Mouse (Mus musculus): Measurements from ENCODE around the gene Capza1. TPM values are rescaled to one million over a fixed set of nuclear protein-coding genes. Genes with fewer than 3 reads are reported as not detected.
A peak's percentile ranks its signal among the peaks of the same experiment; 100 is the strongest.

The Capza1 gene
- polyA plus RNA-seq, 1 experiment from 2014 or later: 185 TPM

DNA sequence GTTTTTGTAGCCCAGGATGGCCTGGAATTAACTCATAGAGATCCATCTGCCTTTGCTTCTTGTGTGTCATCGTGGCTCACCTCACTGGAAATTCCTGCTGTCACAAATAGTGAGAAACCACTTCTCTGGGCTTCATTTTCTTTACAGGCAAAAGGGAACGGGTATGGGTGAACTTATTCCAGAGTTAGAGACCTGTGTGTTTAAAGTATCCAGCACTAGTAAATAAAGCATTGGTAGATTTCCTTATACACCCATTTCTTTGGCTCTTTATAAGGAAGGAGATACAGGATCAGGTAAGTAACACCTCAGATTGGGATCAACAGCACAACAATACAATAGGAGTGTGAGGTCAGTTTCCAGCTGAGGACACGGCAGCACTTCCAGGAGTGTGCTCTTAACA is 76.2 kb downstream of the Capza1 start, which contains the start of gene Rhoc:
Gene Rhoc (plus strand): TSS at position 301 of the 400 bp plus-strand sequence.
- 18% methylated on average over 3 of the region's 3 CpGs for WGBS
- no peak for ATAC-seq (ENCODE audit: insufficient number of reproducible peaks, insufficient read depth, low FRiP score, low read depth)
- no peaks in the 10 kb centered on the region for H3K27me3 ChIP-seq (ENCODE audit: control insufficient read depth, insufficient read depth, low read length)
- no peaks in the 10 kb centered on the region for H3K9me3 ChIP-seq (ENCODE audit: control insufficient read depth, low read length)
- H3K36me3 ChIP-seq (ENCODE audit: control insufficient read depth, insufficient read depth, low read length): peaks cover 35% of the 10 kb centered on the region
- peaks cover 37 to 39% of the 10 kb centered on the region in 2 experiments for H3K4me1 ChIP-seq (ENCODE audit: control insufficient read depth in 2 of 2, insufficient read depth in 2 of 2, low read length in 2 of 2)
- H3K9ac ChIP-seq (ENCODE audit: low read length): peak within 1 kb of the TSS; percentile 95
- peak within 1 kb of the TSS; percentile 90 for H3K4me2 ChIP-seq (ENCODE audit: low read length)
- peak within 1 kb of the TSS; percentile 91 to 95 for H3K27ac ChIP-seq (replicated peaks in 1 of 2; ENCODE audit: control insufficient read depth in 1 of 2, insufficient read depth in 1 of 2, low read depth in 2 of 2, low read length in 2 of 2)
- H3K4me3 ChIP-seq (ENCODE audit: control insufficient read depth in 1 of 2, insufficient read depth in 1 of 2, low read depth in 1 of 2, low read length in 2 of 2): peak within 1 kb of the TSS; percentile 83 to 93

GRCm38 (mm10) chr3:104785284-104785683 is 79.0 kb downstream of the Capza1 start:
- H3K27me3 ChIP-seq (ENCODE audit: control insufficient read depth, insufficient read depth, low read length): no peaks in the 10 kb centered on the region
- ATAC-seq (ENCODE audit: insufficient number of reproducible peaks, insufficient read depth, low FRiP score, low read depth): no peak
- peaks cover 25 to 28% of the 10 kb centered on the region in 2 experiments for H3K4me1 ChIP-seq (ENCODE audit: control insufficient read depth in 2 of 2, insufficient read depth in 2 of 2, low read length in 2 of 2)
- no peak overlapping the region for H3K4me2 ChIP-seq (ENCODE audit: low read length)
- H3K4me3 ChIP-seq (ENCODE audit: control insufficient read depth in 1 of 2, insufficient read depth in 1 of 2, low read depth in 1 of 2, low read length in 2 of 2): no peak overlapping the region
- no peaks in the 10 kb centered on the region for H3K9me3 ChIP-seq (ENCODE audit: control insufficient read depth, low read length)
- no peak overlapping the region for H3K9ac ChIP-seq (ENCODE audit: low read length)
- H3K36me3 ChIP-seq (ENCODE audit: control insufficient read depth, insufficient read depth, low read length): peaks cover 16% of the 10 kb centered on the region
- 93% methylated on average over 6 of the region's 6 CpGs for WGBS
- no peak overlapping the region for H3K27ac ChIP-seq (replicated peaks in 1 of 2; ENCODE audit: control insufficient read depth in 1 of 2, insufficient read depth in 1 of 2, low read depth in 2 of 2, low read length in 2 of 2)

- ATAC-seq (ENCODE audit: insufficient number of reproducible peaks, insufficient read depth, low FRiP score, low read depth): no peak
- H3K36me3 ChIP-seq (ENCODE audit: control insufficient read depth, insufficient read depth, low read length): peaks cover 16% of the 10 kb centered on the region
- H3K4me1 ChIP-seq (ENCODE audit: control insufficient read depth in 2 of 2, insufficient read depth in 2 of 2, low read length in 2 of 2): peaks cover 21 to 24% of the 10 kb centered on the region in 2 experiments
- no peak overlapping the region for H3K27ac ChIP-seq (replicated peaks in 1 of 2; ENCODE audit: control insufficient read depth in 1 of 2, insufficient read depth in 1 of 2, low read depth in 2 of 2, low read length in 2 of 2)
- H3K9me3 ChIP-seq (ENCODE audit: control insufficient read depth, low read length): no peaks in the 10 kb centered on the region
- no peak overlapping the region for H3K9ac ChIP-seq (ENCODE audit: low read length)
- no peak overlapping the region; the same call in 1 of the 2 replicates for H3K4me2 ChIP-seq (ENCODE audit: low read length)
- no peak overlapping the region for H3K4me3 ChIP-seq (ENCODE audit: control insufficient read depth in 1 of 2, insufficient read depth in 1 of 2, low read depth in 1 of 2, low read length in 2 of 2)
- no peaks in the 10 kb centered on the region; the same call in 1 of the 2 replicates for H3K27me3 ChIP-seq (ENCODE audit: control insufficient read depth, insufficient read depth, low read length)
- 44% methylated on average over 14 of the region's 14 CpGs for WGBS
Observed at GRCm38 (mm10) chr3:104783971-104784500, 80.3 kb downstream of the Capza1 start.

DNA sequence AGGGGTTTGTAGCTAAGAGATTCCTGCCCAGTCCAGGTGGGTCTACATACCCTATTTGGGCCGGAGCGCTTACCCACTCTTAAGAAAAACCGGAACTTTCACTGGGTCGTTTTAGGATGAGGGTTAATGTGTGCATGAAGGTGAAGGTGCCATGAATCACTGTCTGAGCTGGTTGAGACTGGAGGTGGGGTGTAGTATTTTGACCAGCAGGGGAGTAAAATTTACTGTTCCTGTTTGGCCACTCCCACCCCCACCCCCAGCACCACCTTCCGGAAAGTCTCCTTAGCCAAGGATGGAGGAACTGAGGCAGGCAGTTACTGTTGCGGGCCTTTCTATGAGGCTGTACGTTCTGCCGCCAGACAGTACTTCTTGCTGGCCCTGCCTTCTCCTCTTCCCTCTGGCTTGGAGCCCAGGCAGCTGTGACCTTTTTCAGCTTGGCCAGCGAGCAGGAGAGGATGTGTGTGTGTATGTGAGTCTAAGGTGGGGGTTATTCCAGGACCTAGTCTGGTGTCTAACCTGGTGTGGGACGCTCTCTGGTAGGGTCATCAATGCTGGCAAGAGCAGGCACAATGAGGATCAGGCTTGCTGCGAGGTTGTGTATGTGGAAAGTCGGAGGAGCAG is 82.1 kb downstream of the Capza1 start:
- peak overlapping the region; percentile 84 to 93 for H3K27ac ChIP-seq (replicated peaks in 1 of 2; ENCODE audit: control insufficient read depth in 1 of 2, insufficient read depth in 1 of 2, low read depth in 2 of 2, low read length in 2 of 2)
- WGBS: 14% methylated on average over 12 of the region's 12 CpGs
- H3K4me3 ChIP-seq (ENCODE audit: control insufficient read depth in 1 of 2, insufficient read depth in 1 of 2, low read depth in 1 of 2, low read length in 2 of 2): peak overlapping the region; percentile 67 to 71
- H3K9ac ChIP-seq (ENCODE audit: low read length): peak overlapping the region; percentile 78
- peaks cover 3% of the 10 kb centered on the region for H3K27me3 ChIP-seq (ENCODE audit: control insufficient read depth, insufficient read depth, low read length)
- H3K4me2 ChIP-seq (ENCODE audit: low read length): peak overlapping the region; percentile 98
- peaks cover 17 to 18% of the 10 kb centered on the region in 2 experiments for H3K4me1 ChIP-seq (ENCODE audit: control insufficient read depth in 2 of 2, insufficient read depth in 2 of 2, low read length in 2 of 2)
- H3K36me3 ChIP-seq (ENCODE audit: control insufficient read depth, insufficient read depth, low read length): peaks cover 16% of the 10 kb centered on the region
- no peaks in the 10 kb centered on the region for H3K9me3 ChIP-seq (ENCODE audit: control insufficient read depth, low read length)
- peak; percentile 24; the same call in 1 of the 2 replicates for ATAC-seq (ENCODE audit: insufficient number of reproducible peaks, insufficient read depth, low FRiP score, low read depth)

DNA sequence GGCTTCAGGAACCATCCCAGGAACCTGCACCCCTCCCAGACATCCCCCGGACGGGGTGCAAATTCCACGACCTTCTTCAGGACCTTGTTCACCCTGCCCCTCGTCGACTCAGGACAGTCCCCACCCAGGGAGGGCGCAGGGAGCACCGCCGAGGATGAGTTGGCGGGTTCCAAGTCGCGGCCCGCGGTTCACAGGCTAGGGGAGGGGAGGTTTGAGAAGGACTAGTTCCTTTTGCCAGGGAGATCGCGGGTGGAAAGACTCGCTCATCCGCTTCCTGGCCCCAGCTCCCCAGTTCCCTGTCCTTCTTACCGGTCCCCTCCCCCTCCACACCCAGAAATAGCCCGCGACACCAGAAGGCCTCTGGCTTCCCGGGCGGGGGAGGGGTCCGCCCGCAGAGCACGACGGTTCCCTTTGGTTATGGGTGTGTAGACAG is 82.8 kb downstream of the Capza1 start, which contains the start of gene Fam19a3:
Gene Fam19a3 (minus strand): TSS at position 370 of the 433 bp plus-strand sequence.
- peak; percentile 55 for ATAC-seq (ENCODE audit: insufficient number of reproducible peaks, insufficient read depth, low FRiP score, low read depth)
- Histone ChIP-seq H3K27ac (replicated peaks in 1 of 2; ENCODE audit: control insufficient read depth in 1 of 2, insufficient read depth in 1 of 2, low read depth in 2 of 2, low read length in 2 of 2) (peak within 1 kb of the TSS; percentile 84 to 93), H3K36me3 (ENCODE audit: control insufficient read depth, insufficient read depth, low read length) (peaks cover 16% of the 10 kb centered on the region), H3K4me1 (ENCODE audit: control insufficient read depth in 2 of 2, insufficient read depth in 2 of 2, low read length in 2 of 2) (peaks cover 17 to 21% of the 10 kb centered on the region in 2 experiments), H3K4me2 (ENCODE audit: low read length) (peak within 1 kb of the TSS; percentile 98), H3K4me3 (ENCODE audit: control insufficient read depth in 1 of 2, insufficient read depth in 1 of 2, low read depth in 1 of 2, low read length in 2 of 2) (peak within 1 kb of the TSS; percentile 67 to 71), H3K27me3 (ENCODE audit: control insufficient read depth, insufficient read depth, low read length) (peaks cover 10% of the 10 kb centered on the region), H3K9ac (ENCODE audit: low read length) (peak within 1 kb of the TSS; percentile 78), H3K9me3 (ENCODE audit: control insufficient read depth, low read length) (no peaks in the 10 kb centered on the region)
- WGBS: 0% methylated on average over 26 of the region's 26 CpGs

GRCm38 (mm10) chr3:104780561-104781420 is 83.5 kb downstream of the Capza1 start, which contains the start of gene Ppm1j:
Ppm1j (plus strand) TSS chr3:104781056.
- Histone ChIP-seq H3K4me2 (ENCODE audit: low read length) (peak within 1 kb of the TSS; percentile 98), H3K9ac (ENCODE audit: low read length) (peak within 1 kb of the TSS; percentile 78), H3K27me3 (ENCODE audit: control insufficient read depth, insufficient read depth, low read length) (peaks cover 15% of the 10 kb centered on the region), H3K27ac (replicated peaks in 1 of 2; ENCODE audit: control insufficient read depth in 1 of 2, insufficient read depth in 1 of 2, low read depth in 2 of 2, low read length in 2 of 2) (peak within 1 kb of the TSS; percentile 84 to 93), H3K4me3 (ENCODE audit: control insufficient read depth in 1 of 2, insufficient read depth in 1 of 2, low read depth in 1 of 2, low read length in 2 of 2) (peak within 1 kb of the TSS; percentile 67 to 71), H3K36me3 (ENCODE audit: control insufficient read depth, insufficient read depth, low read length) (peaks cover 10% of the 10 kb centered on the region), H3K9me3 (ENCODE audit: control insufficient read depth, low read length) (no peaks in the 10 kb centered on the region), H3K4me1 (ENCODE audit: control insufficient read depth in 2 of 2, insufficient read depth in 2 of 2, low read length in 2 of 2) (peaks cover 17 to 21% of the 10 kb centered on the region in 2 experiments)
- peak; percentile 63 for ATAC-seq (ENCODE audit: insufficient number of reproducible peaks, insufficient read depth, low FRiP score, low read depth)
- WGBS: 1% methylated on average over 54 of the region's 56 CpGs

DNA sequence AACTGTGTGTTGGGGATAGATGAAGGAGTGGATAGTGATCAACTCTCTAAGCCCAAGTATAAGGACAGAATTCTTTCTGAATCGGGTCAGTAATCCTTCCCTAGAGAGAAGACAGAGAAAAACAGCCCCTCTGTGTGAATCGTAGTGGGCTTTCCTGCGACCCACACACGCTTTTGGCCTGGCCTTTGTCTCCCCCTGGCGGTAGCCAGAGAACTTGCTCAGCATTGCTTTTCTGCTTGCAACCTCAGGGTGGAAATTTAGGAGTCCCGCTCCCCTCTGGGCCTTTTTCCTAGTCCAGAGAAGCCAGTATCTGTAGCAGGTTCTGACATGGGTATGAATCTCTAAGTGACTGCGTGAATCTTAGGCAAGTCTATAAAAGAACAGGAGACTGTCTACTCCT is 84.4 kb downstream of the Capza1 start:
- WGBS: 3% methylated on average over 7 of the region's 7 CpGs
- Histone ChIP-seq H3K4me1 (ENCODE audit: control insufficient read depth in 2 of 2, insufficient read depth in 2 of 2, low read length in 2 of 2) (peaks cover 17 to 21% of the 10 kb centered on the region in 2 experiments), H3K36me3 (ENCODE audit: control insufficient read depth, insufficient read depth, low read length) (0 out of 2 replicates have a peak, but pooled peaks cover 2% of the 10 kb centered on the region), H3K9me3 (ENCODE audit: control insufficient read depth, low read length) (no peaks in the 10 kb centered on the region), H3K27me3 (ENCODE audit: control insufficient read depth, insufficient read depth, low read length) (peaks cover 18% of the 10 kb centered on the region), H3K4me3 (ENCODE audit: control insufficient read depth in 1 of 2, insufficient read depth in 1 of 2, low read depth in 1 of 2, low read length in 2 of 2) (no peak overlapping the region), H3K27ac (replicated peaks in 1 of 2; ENCODE audit: control insufficient read depth in 1 of 2, insufficient read depth in 1 of 2, low read depth in 2 of 2, low read length in 2 of 2) (no peak overlapping the region), H3K4me2 (ENCODE audit: low read length) (no peak overlapping the region), H3K9ac (ENCODE audit: low read length) (no peak overlapping the region)
- no peak for ATAC-seq (ENCODE audit: insufficient number of reproducible peaks, insufficient read depth, low FRiP score, low read depth)

Data from heart, embryonic 14.5 days (tissue).